In the genomic region with DNA sequence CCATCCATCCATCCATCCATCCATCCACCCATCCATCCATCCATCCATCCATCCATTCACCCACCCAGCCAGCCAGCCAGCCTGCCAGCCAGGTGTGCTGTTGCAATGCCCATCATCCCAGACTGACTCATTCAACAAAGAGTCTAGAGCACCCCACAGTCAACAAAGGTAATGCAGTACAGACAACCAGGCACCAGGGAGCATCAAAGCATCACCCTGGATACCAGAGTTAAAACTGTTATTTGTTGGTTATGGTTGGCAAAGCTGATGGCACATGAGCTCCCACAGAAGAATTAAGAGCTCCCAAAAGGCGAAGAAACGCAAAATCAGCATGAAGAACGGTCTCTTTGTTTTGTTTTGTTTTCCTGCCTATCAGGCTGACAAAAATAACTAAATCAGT, we compare ENCODE assay signal across 1 mouse cellular context.
TF ChIP-seq lines count a peak whose summit lies in the region.

No protein-coding gene starts in this region.

TF ChIP-seq in CH12.LX, 34 proteins besides CTCF, POLR2A, EP300 and RAD21:
- TF ChIP-seq MAZ (IDR thresholded peaks at IDR 0.05; ENCODE audit: low read depth, low read length) (no peak), KAT2A (IDR thresholded peaks at IDR 0.05; ENCODE audit: insufficient replicate concordance, low read length) (no peak), HCFC1 (IDR thresholded peaks at IDR 0.05; ENCODE audit: low read depth, low read length) (no peak), JUN (IDR thresholded peaks at IDR 0.05; ENCODE audit: insufficient read depth, low read depth, low read length) (no peak), SMC3 (IDR thresholded peaks at IDR 0.05; ENCODE audit: low read depth, low read length) (peak; percentile 54), ZKSCAN1 (IDR thresholded peaks at IDR 0.05; ENCODE audit: borderline replicate concordance, low read depth, low read length) (no peak), ZNF384 (IDR thresholded peaks at IDR 0.05; ENCODE audit: low read depth, low read length) (no peak)
TF ChIP-seq in CH12.LX: peak in this region for 1.
